In genomic region chr12:77237950-77238530, GRCm38 (mm10) we compare ENCODE assay signal across 8 mouse cellular contexts. TPM values are rescaled to one million over a fixed set of nuclear protein-coding genes. Genes with fewer than 3 reads are reported as not detected.
DNase-seq lines count a peak whose midpoint lies in the region; ATAC-seq and TF ChIP-seq lines count a peak whose summit lies in the region.

Gene Fut8 (plus strand): TSS chr12:77238125.

- H3K36me3 ChIP-seq in ES-Bruce4 (ENCODE audit: control insufficient read depth, insufficient read depth, low read length, poor library complexity, severe bottlenecking) = no peaks in the 10 kb centered on the region
- H3K36me3 ChIP-seq in forebrain, embryonic 14.5 days (ENCODE audit: control insufficient read depth, insufficient read depth, low read length) = no peaks in the 10 kb centered on the region

- peak; percentile 92 for DNase-seq in forebrain, embryonic 14.5 days (ENCODE audit: low spot score)
- DNase-seq in heart, postnatal 25 days (ENCODE audit: low spot score) = peak; percentile 90
- peak; percentile 84 to 92 for DNase-seq in layer of hippocampus, adult 18-20 months (ENCODE audit: low spot score in 2 of 2)
- DNase-seq in lung, adult 2 months = peak; percentile 85
- DNase-seq in thymus, adult 18-20 months = peak; percentile 80 to 86

- peak within 1 kb of the TSS; percentile 81 for H3K4me2 ChIP-seq in forebrain, embryonic 14.5 days (ENCODE audit: low read length)

- TF ChIP-seq CTCF in ES-Bruce4 (IDR thresholded peaks at IDR 0.05; ENCODE audit: low read depth, low read length) = no peak
- TF ChIP-seq CTCF in lung, adult 2 months (IDR thresholded peaks at IDR 0.05; ENCODE audit: insufficient read depth, low read length) = no peak

- H3K4me1 ChIP-seq in ES-Bruce4 (ENCODE audit: control insufficient read depth, insufficient read depth, low read length) = no peaks in the 10 kb centered on the region
- no peaks in the 10 kb centered on the region for H3K4me1 ChIP-seq in forebrain, embryonic 14.5 days (ENCODE audit: control insufficient read depth, insufficient read depth, low read length)
- peaks cover 2% of the 10 kb centered on the region for H3K4me1 ChIP-seq in lung, adult 2 months (ENCODE audit: control insufficient read depth, insufficient read depth, low read length)

- WGBS in forebrain, embryonic 14.5 days = under 1% methylated on average over 42 of the region's 46 CpGs
- under 1% methylated on average over 46 of the region's 46 CpGs for WGBS in lung, adult 2 months

- TF ChIP-seq EP300 in ES-Bruce4 (IDR thresholded peaks at IDR 0.05; ENCODE audit: insufficient read depth, low read depth, low read length) = no peak

- H3K27me3 ChIP-seq in ES-Bruce4 (ENCODE audit: control insufficient read depth, insufficient read depth, low read length, poor library complexity, severe bottlenecking) = no peaks in the 10 kb centered on the region
- no peaks in the 10 kb centered on the region for H3K27me3 ChIP-seq in forebrain, embryonic 14.5 days (replicated peaks; ENCODE audit: control insufficient read depth, insufficient read depth, low read length)

- peak within 1 kb of the TSS; percentile 22; the same call in 1 of the 2 replicates for H3K27ac ChIP-seq in ES-Bruce4 (ENCODE audit: insufficient read depth, low read length)
- peak within 1 kb of the TSS; percentile 97 for H3K27ac ChIP-seq in forebrain, embryonic 14.5 days (ENCODE audit: low read depth, low read length)

- intact Hi-C loops in heart, postnatal 25 days (cut with DNase I) = loop anchor here (5.0 kb wide), 3 partner anchors 186 to 401 kb away; no protein-coding TSS in a partner anchor

- peak within 1 kb of the TSS; percentile 96 for H3K9ac ChIP-seq in ES-Bruce4 (ENCODE audit: low read depth, poor library complexity, severe bottlenecking)
- H3K9ac ChIP-seq in forebrain, embryonic 14.5 days (ENCODE audit: low read length) = peak within 1 kb of the TSS; percentile 85

- peak within 1 kb of the TSS; percentile 95 for H3K4me3 ChIP-seq in ES-Bruce4 (ENCODE audit: low read depth, low read length)
- peak within 1 kb of the TSS; percentile 85 for H3K4me3 ChIP-seq in forebrain, embryonic 14.5 days (ENCODE audit: low read depth, low read length)
- peak within 1 kb of the TSS; percentile 83 for H3K4me3 ChIP-seq in lung, adult 2 months (replicated peaks; ENCODE audit: extremely low read depth, low read depth, low read length)

- no peaks in the 10 kb centered on the region for H3K9me3 ChIP-seq in ES-Bruce4 (replicated peaks; ENCODE audit: control insufficient read depth, insufficient read depth, low read length, poor library complexity, severe bottlenecking)
- no peaks in the 10 kb centered on the region for H3K9me3 ChIP-seq in forebrain, embryonic 14.5 days (replicated peaks; ENCODE audit: control insufficient read depth, low read length)

- peak; percentile 22 for TF ChIP-seq POLR2A in ES-Bruce4 (IDR thresholded peaks at IDR 0.05; ENCODE audit: insufficient read depth, low read length)
- peak; percentile 47; the same call in 1 of the 2 replicates for TF ChIP-seq POLR2A in lung, adult 2 months (IDR thresholded peaks at IDR 0.05; ENCODE audit: borderline replicate concordance, extremely low read depth, low read depth, low read length)

- ATAC-seq in cerebellum, adult (ENCODE audit: insufficient number of reproducible peaks, low FRiP score, low TSS enrichment) = peak; percentile 95
- ATAC-seq in forebrain, embryonic 14.5 days = peak; percentile 83
- ATAC-seq in neutrophil, adult 5-6 weeks (ENCODE audit: extremely low read depth, insufficient number of reproducible peaks, low FRiP score, poor library complexity, severe bottlenecking) = peak; percentile 69

RNA-seq across cellular contexts. Expression of gene Fut8, which starts in this region (rescaled TPM):
- 18.1 and 19.3 TPM in 2 replicates for polyA plus RNA-seq in ES-Bruce4 (2011; ENCODE audit: insufficient read depth, insufficient read length, low read depth, missing spikeins)
- 28.7 and 35.3 TPM in 2 replicates for polyA plus RNA-seq in forebrain, embryonic 14.5 days (2014; fragmentation: Nextera tagmentation; extraction: Ambion mirVana)
- 10 to 100 TPM; 18.0 to 19.6 TPM for total RNA-seq in heart, postnatal 25 days (2021)
- 10 to 100 TPM; 72.0 to 74.4 TPM for total RNA-seq in layer of hippocampus, adult 18-20 months (2021)
- polyA plus RNA-seq in lung, adult 2 months (2012; rRNA removed) = 9.4 and 12.4 TPM in 2 replicates
- 12.8 and 15.6 TPM in 2 replicates for total RNA-seq in neutrophil, adult 5-6 weeks (2017)

Comparison
In these comparisons a context has a peak if more than half of its experiments do, and no peak if none do; other contexts are left out.
1. Peak in every context shown above with its lines: DNase-seq, ATAC-seq, H3K4me3 ChIP-seq and H3K27ac ChIP-seq.